Mouse (Mus musculus): ENCODE measurements around the gene Tnnc2. TPM values are rescaled to one million over a fixed set of nuclear protein-coding genes. Genes with fewer than 3 reads are reported as not detected.

The Tnnc2 gene
- total RNA-seq, 2 experiments from 2014 or later: 10.8 TPM; not detected in 1

DNA sequence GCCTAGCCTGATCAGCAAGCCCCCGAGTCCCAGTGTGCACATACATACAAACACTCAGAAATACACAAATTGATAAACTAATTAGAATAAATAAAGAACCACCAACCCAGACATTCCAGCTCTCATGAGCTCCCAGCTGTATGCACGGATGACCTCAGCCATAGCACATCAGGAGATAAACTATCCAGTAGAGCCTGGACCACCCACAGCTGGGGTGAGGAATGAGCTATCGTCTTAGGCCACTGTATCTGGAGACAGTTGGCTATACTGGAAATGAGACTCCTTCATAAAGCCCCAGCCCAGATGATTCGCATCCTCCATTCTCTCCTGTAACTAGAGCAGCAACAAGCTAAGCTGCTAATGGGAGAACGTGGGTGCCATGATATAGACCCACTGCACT is 44.9 kb downstream of the Tnnc2 start:
- no peak for DNase-seq

DNA sequence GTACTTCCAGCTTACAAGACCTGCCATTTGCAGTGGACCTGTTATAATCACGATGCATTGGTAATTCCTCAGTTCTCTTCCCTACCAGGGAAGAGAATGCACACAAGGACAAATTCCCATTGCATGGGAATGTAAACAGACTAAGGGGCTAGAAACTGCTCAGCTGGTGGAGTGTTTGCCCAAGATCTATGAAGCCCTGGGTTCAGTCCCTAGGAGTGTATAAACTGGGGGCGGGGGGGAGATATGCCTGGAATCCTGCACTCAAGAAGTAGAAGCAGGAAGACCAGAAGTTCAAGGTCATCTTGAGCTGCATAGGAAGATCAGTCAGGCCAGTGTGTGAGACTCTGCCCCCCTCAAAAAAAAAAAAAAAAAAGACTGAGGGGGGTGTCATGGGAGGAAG is 46.5 kb downstream of the Tnnc2 start:
- DNase-seq: no peak

DNA sequence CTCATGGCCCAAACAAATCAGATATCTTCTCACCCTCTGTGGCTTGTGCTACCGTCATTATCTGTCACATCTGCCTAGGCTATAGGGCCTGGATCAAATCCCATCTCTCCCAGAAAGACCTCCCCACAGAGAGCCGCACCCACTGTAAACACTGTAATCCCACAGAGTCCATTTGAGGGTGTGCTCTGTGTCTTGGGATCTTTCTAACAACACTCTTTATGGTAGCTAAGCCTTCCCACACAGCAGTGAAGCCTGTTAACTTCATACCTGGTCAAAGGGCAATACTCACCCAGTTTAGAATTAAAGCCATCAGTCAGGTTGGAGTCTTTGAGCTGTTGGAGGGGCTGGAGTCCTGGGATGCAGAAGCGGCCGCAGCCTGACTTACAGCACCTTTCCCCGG is 48.0 kb downstream of the Tnnc2 start:
- no peak for DNase-seq

Other genes with a start within 250 kb of the Tnnc2 start
- gene Wfdc2, start 217.6 kb downstream of the Tnnc2 start, total RNA-seq (2021): under 1 TPM; 0.55 to 0.77 TPM
- not detected for gene Spint3, start 206.5 kb downstream of the Tnnc2 start, total RNA-seq (2021)
- not detected for gene Wfdc6a, start 194.5 kb downstream of the Tnnc2 start, total RNA-seq (2021)
- gene Eppin, start 186.4 kb downstream of the Tnnc2 start, total RNA-seq (2021): not detected
- gene Wfdc6b, start 166.4 kb downstream of the Tnnc2 start, total RNA-seq (2021): not detected
- not detected for gene Wfdc8, start 166.3 kb downstream of the Tnnc2 start, total RNA-seq (2021)
- gene Wfdc16, start 141.2 kb downstream of the Tnnc2 start, total RNA-seq (2021): not detected
- not detected for gene Wfdc10, start 123.9 kb downstream of the Tnnc2 start, total RNA-seq (2021)
- gene Wfdc9, start 123.4 kb downstream of the Tnnc2 start, total RNA-seq (2021): not detected
- not detected for gene Wfdc11, start 105.9 kb downstream of the Tnnc2 start, total RNA-seq (2021)
- gene Wfdc13, start 94.9 kb downstream of the Tnnc2 start, total RNA-seq (2021): not detected
- gene Spint4, start 81.5 kb downstream of the Tnnc2 start, total RNA-seq (2021): not detected
- gene Spint5, start 64.7 kb downstream of the Tnnc2 start, total RNA-seq (2021): not detected
- gene Wfdc3, start 34.0 kb downstream of the Tnnc2 start, total RNA-seq (2021): under 1 TPM; 0.26 to 0.27 TPM
- 10 to 100 TPM; 41.2 to 42.0 TPM for gene Dnttip1, start 34.0 kb downstream of the Tnnc2 start, total RNA-seq (2021)
- gene Ube2c, start 10.1 kb downstream of the Tnnc2 start, total RNA-seq (2021): 100 to 1,000 TPM; 130 to 144 TPM
- 10 to 100 TPM; 22.9 to 24.1 TPM for gene Snx21, start 5.9 kb upstream of the Tnnc2 start, total RNA-seq (2021)
- 10 to 100 TPM; 13.1 to 13.5 TPM for gene Acot8, start 24.9 kb upstream of the Tnnc2 start, total RNA-seq (2021)
- gene Zswim3, start 25.1 kb upstream of the Tnnc2 start, total RNA-seq (2021): 1 to 10 TPM; 1.8 to 2.3 TPM
- 1 to 10 TPM; 5.0 to 5.8 TPM for gene Zswim1, start 42.7 kb upstream of the Tnnc2 start, total RNA-seq (2021)
- 1 to 10 TPM in 1 of 2 experiments, under 1 TPM in 1; 0.92 to 1.9 TPM for gene Spata25, start 48.6 kb upstream of the Tnnc2 start, total RNA-seq (2021)
- gene Ctsa, start 52.9 kb upstream of the Tnnc2 start, total RNA-seq (2021): 100 to 1,000 TPM; 101 to 104 TPM
- gene Neurl2, start 53.5 kb upstream of the Tnnc2 start, total RNA-seq (2021): 10 to 100 TPM; 33.3 to 34.0 TPM
- 10 to 100 TPM; 13.2 to 20.5 TPM for gene Pltp, start 77.7 kb upstream of the Tnnc2 start, total RNA-seq (2021)
- 10 to 100 TPM; 47.0 to 48.2 TPM for gene Pcif1, start 99.3 kb upstream of the Tnnc2 start, total RNA-seq (2021)
- 10 to 100 TPM; 14.7 to 15.8 TPM for gene Zfp335, start 131.8 kb upstream of the Tnnc2 start, total RNA-seq (2021)
- under 1 TPM; 0.48 to 0.63 TPM for gene Mmp9, start 160.8 kb upstream of the Tnnc2 start, total RNA-seq (2021)
- gene Slc12a5, start 180.8 kb upstream of the Tnnc2 start, total RNA-seq (2021): 1 to 10 TPM in 1 of 2 experiments, under 1 TPM in 1; 0.90 to 1.1 TPM